Mouse (Mus musculus) right cerebral cortex, postnatal 36 days (tissue): ENCODE results near the gene Eif1.
"Not testable (repeated sequence)": the region's sequence is repeated elsewhere in the genome, so short reads cannot be mapped to it uniquely, and the experiment has no call there.

Experiments
- DNase-seq, 2 experiments: peaks; one replicate each; pipeline ENCODE4 v3.0.0; 2022; ENCODE audit warnings: low spot score in 2 of 2, mixed read lengths in 1 of 2

Eif1 gene

GRCm38 (mm10) chr11:100312096-100312679 is 7.5 kb upstream of the Eif1 start:
- peak; percentile 22 to 59 for DNase-seq

GRCm38 (mm10) chr11:100313424-100313823 is 6.3 kb upstream of the Eif1 start:
- no peak for DNase-seq

GRCm38 (mm10) chr11:100315439-100315838 is 4.2 kb upstream of the Eif1 start:
- DNase-seq: no peak

GRCm38 (mm10) chr11:100317826-100318380 is 1.8 kb upstream of the Eif1 start:
- DNase-seq: no peak

GRCm38 (mm10) chr11:100318529-100319451 is 895 bp upstream of the Eif1 start:
- no peak for DNase-seq

- peak; percentile 93 to 94 for DNase-seq
These were observed 516 bp downstream of the Eif1 start for GRCm38 (mm10) chr11:100320172-100320630.

- not testable (repeated sequence) for DNase-seq
These were observed 1.2 kb downstream of the Eif1 start for GRCm38 (mm10) chr11:100320701-100321410.

- not testable (repeated sequence) for DNase-seq
These were observed 2.0 kb downstream of the Eif1 start for GRCm38 (mm10) chr11:100321479-100322305.

- no peak for DNase-seq
These were observed 3.0 kb downstream of the Eif1 start for GRCm38 (mm10) chr11:100322591-100323258.

- DNase-seq: no peak
These were observed 3.9 kb downstream of the Eif1 start for GRCm38 (mm10) chr11:100323578-100323977.

GRCm38 (mm10) chr11:100325062-100325629 is 5.5 kb downstream of the Eif1 start:
- no peak for DNase-seq

GRCm38 (mm10) chr11:100327316-100327715 is 7.6 kb downstream of the Eif1 start:
- DNase-seq: no peak

GRCm38 (mm10) chr11:100327761-100328160 is 8.1 kb downstream of the Eif1 start:
- no peak for DNase-seq

GRCm38 (mm10) chr11:100330235-100330634 is 10.6 kb downstream of the Eif1 start:
- DNase-seq: no peak

- DNase-seq: not testable (repeated sequence)
These were observed 11.2 kb downstream of the Eif1 start for GRCm38 (mm10) chr11:100330816-100331375.

- DNase-seq: peak; percentile 53 to 74
These were observed 13.3 kb downstream of the Eif1 start for GRCm38 (mm10) chr11:100332766-100333515.

GRCm38 (mm10) chr11:100333944-100334457 is 14.3 kb downstream of the Eif1 start, which contains the start of gene Gast:
Gene Gast, plus strand, starts transcription at chr11:100334407.
- DNase-seq: no peak

GRCm38 (mm10) chr11:100335731-100336130 is 16.0 kb downstream of the Eif1 start:
- no peak for DNase-seq

- DNase-seq: no peak
These were observed 24.6 kb downstream of the Eif1 start for GRCm38 (mm10) chr11:100344269-100344668.
